Mouse (Mus musculus) kidney, adult 2 months (tissue): ENCODE results near the gene Hif3a.

Source experiments
- CTCF ChIP-seq: fragments of 200-500 bp; conservative IDR thresholded peaks from 2 replicates; pipeline ENCODE4 v1.5.1; 2011; ENCODE audit warnings: low read depth, mild to moderate bottlenecking, control low read depth, low read length, moderate library complexity, mixed read lengths; ENCODE audit not compliant: insufficient read depth, insufficient read length
- POLR2A ChIP-seq: fragments of 200-500 bp; IDR thresholded peaks from one replicate; pipeline ENCODE4 v1.6.1; 2011; ENCODE audit warnings: low read depth, low read length, control low read depth

DNA sequence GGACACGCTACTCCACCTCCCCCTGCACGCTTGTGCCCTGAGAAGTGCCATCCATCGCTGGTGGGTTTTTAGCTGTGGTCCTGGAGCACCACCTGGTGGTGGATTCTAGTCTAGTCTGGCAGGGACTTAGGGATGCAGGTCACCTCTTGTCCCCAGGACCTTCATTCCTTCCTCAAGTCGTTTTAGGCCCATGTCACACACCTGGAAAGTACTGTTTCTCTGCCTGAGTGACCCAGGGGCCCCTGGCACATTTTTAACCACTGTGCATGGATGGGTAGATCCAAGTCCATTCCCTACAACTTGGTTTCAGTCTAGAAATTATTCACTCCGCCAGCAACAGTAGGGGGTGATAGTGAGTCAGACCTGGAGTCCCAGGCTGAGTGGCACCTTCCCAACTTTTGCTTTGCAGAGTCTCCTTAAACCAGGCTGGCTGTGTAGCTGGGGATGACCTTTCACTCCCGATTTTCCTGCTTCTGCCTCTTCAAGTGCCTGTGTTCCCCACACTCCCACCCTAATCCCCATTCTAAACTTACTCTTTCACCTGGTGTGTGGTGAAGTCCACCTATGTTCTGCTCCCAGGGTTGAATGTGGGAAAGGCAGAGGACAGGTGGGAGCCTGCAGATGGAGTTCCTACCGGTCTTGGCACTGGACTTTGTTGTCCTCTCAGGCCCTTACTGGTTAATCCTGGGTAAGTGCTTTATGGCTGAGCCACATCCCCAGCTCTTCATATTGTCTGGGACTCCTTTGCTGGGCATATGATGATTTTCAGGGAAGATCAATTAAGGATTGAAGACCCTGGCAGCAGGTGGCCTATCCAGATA, 59.6 kb downstream of the Hif3a start:
- TF ChIP-seq POLR2A (no peak), CTCF (peak; percentile 85)
